Mouse (Mus musculus) E14TG2a.4 (cell line): Measurements from ENCODE around the gene Olfr390.

Experiments used
- H3K27me3 ChIP-seq: 2 replicates; pipeline ENCODE4 v1.6.1; 2014; ENCODE audit warnings: low read length, control low read depth; ENCODE audit not compliant: insufficient read depth
- H3K36me3 ChIP-seq: 2 replicates; pipeline ENCODE4 v1.6.1; 2014; ENCODE audit warnings: low read length, control low read depth; ENCODE audit not compliant: insufficient read depth
- H3K4me1 ChIP-seq: replicated peaks from 2 replicates; pipeline ENCODE4 v1.6.1; 2014; ENCODE audit warnings: low read depth, low read length, control low read depth
- H3K4me3 ChIP-seq: replicated peaks from 2 replicates; pipeline ENCODE4 v1.5.1; 2014; ENCODE audit warnings: mild to moderate bottlenecking, low read length
- H3K9me3 ChIP-seq: 2 replicates; pipeline ENCODE4 v1.6.1; 2014; ENCODE audit warnings: low read length, control low read depth
- CTCF ChIP-seq: conservative IDR thresholded peaks from 2 replicates; pipeline ENCODE4 v1.5.1; 2014; ENCODE audit warnings: low read length
- NANOG ChIP-seq: IDR thresholded peaks from 2 replicates; pipeline ENCODE4 v1.6.1; 2014; ENCODE audit warnings: borderline replicate concordance, low read length, mixed read lengths
- POU5F1 ChIP-seq: IDR thresholded peaks from 2 replicates; pipeline ENCODE4 v1.6.1; 2014; ENCODE audit warnings: low read length, borderline replicate concordance

Gene Olfr390

GRCm38 (mm10) chr11:73782664-73783063 lies at the start of gene Olfr390:
Olfr390 (plus strand) TSS chr11:73782964.
- Histone ChIP-seq H3K9me3 (no peaks in the 10 kb centered on the region), H3K36me3 (no peaks in the 10 kb centered on the region), H3K4me1 (no peaks in the 10 kb centered on the region), H3K4me3 (no peak within 1 kb of the TSS), H3K27me3 (no peaks in the 10 kb centered on the region)
- TF ChIP-seq POU5F1 (no peak), NANOG (no peak), CTCF (no peak)

GRCm38 (mm10) chr11:73759115-73759514 lies 23.6 kb upstream of the Olfr390 start:
- TF ChIP-seq NANOG: no peak
- TF ChIP-seq CTCF: no peak
- TF ChIP-seq POU5F1: no peak
- Histone ChIP-seq H3K4me3 (no peak overlapping the region), H3K4me1 (no peaks in the 10 kb centered on the region)

GRCm38 (mm10) chr11:73780613-73781012 lies 2.2 kb upstream of the Olfr390 start, which contains the start of gene Olfr389:
Olfr389 (minus strand) TSS chr11:73780713.
- TF ChIP-seq NANOG (no peak), POU5F1 (no peak), CTCF (no peak)
- H3K4me1 ChIP-seq: no peaks in the 10 kb centered on the region
- H3K27me3 ChIP-seq: no peaks in the 10 kb centered on the region
- no peak within 1 kb of the TSS for H3K4me3 ChIP-seq
- no peaks in the 10 kb centered on the region for H3K9me3 ChIP-seq
- no peaks in the 10 kb centered on the region for H3K36me3 ChIP-seq

More at GRCm38 (mm10) chr11:73759115-73759514, 23.6 kb upstream of the Olfr390 start:
- H3K9me3 ChIP-seq: peaks cover 30% of the 10 kb centered on the region
- H3K36me3 ChIP-seq: no peaks in the 10 kb centered on the region
- no peaks in the 10 kb centered on the region for H3K27me3 ChIP-seq

- no peak for TF ChIP-seq NANOG
- no peak for TF ChIP-seq POU5F1
- TF ChIP-seq CTCF: no peak
- Histone ChIP-seq H3K4me3 (no peak within 1 kb of the TSS), H3K36me3 (no peaks in the 10 kb centered on the region), H3K9me3 (no peaks in the 10 kb centered on the region), H3K4me1 (no peaks in the 10 kb centered on the region), H3K27me3 (no peaks in the 10 kb centered on the region)
Measured at GRCm38 (mm10) chr11:73802952-73803351, 20.2 kb downstream of the Olfr390 start, which contains the start of gene Olfr391-ps. Olfr391-ps (minus strand) TSS chr11:73803052.

DNA sequence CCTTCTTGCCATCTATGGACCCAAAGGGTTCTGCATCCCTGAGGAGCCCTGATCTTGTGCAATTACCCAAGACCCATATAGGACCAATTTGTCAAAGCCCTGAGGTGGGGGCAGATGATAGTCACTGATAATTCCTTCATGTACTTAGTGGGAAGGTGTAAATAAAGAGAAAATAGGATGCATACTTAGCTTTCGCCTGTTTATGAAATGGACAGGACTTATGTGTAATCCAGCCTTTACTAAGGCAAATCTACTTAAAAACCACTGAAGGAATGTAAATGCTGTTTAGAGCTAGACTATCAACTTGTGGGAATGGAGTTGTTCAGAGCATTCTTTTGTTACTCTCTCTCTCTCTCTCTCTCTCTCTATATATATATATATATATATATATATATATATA lies 34.2 kb downstream of the Olfr390 start, which contains the start of gene Olfr392:
TSS of gene Olfr392 (minus strand) at position 101 of the 400 bp plus-strand sequence.
- Histone ChIP-seq H3K36me3 (no peaks in the 10 kb centered on the region), H3K4me3 (no peak within 1 kb of the TSS), H3K27me3 (no peaks in the 10 kb centered on the region), H3K9me3 (no peaks in the 10 kb centered on the region), H3K4me1 (no peaks in the 10 kb centered on the region)
- no peak for TF ChIP-seq CTCF
- TF ChIP-seq POU5F1: no peak
- TF ChIP-seq NANOG: no peak
